Mouse (Mus musculus) 3134 (cell line): ENCODE measurements around the gene Atxn7l2.
A peak's percentile ranks its signal among the peaks of the same experiment; 100 is the strongest.

Experiments
- DNase-seq: peaks from one replicate; pipeline ENCODE4 v3.0.0-alpha.2; 2011; ENCODE audit warnings: low spot score; ENCODE audit not compliant: insufficient read length; ENCODE audit errors: extremely low read depth

Gene Atxn7l2

DNA sequence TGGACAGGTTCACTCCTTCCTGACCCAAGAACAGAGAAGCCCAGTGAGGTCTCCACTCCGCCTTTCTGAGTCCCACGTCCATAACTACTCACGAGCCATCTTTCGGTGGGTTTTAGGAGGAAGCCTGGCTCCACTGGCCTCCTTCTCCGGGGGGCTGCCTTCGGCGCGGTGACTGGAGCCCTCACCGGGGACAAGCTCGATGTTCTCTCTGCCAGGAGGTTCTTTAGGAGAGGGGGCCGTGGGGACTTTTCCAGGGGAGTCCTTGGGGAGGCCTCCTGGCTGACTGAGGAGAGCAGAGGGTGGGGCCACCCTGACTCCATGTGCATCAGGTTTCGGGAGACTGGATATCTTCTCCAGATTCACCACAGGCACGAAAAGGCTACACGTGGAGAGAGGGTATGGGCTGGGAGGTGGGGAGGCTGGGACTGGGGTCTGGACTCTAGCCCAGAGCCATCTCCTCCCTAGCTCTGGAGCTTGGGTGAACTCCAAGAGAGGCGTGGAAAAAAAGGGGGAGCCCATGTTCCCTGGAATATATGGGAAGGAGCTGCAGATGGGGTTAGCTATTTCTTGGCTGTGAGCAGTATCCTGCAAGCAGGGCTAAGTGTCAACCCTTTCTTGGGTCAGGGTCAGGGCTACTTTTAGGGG lies 3.9 kb downstream of the Atxn7l2 start:
- DNase-seq, result no peak

DNA sequence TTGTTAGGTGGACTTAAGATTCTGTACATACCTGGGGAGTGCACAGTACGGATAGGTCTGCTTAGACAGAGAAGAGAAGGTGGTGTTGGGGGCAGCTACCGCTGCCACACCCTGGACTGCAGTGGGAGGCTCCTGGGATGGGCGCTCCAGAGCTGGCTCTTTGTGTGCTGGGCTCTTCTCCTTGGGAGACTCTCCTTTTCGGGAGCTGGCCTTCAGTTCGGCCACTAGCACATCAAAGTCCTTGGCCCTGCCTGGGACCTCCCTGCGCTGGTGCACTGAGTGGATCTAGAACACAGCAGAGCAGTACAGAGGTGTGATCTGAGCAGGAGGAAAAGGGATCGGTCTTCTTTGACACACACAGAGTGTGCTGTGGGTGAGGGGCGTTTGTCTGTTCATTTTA lies 5.1 kb downstream of the Atxn7l2 start:
- DNase-seq, result no peak

DNA sequence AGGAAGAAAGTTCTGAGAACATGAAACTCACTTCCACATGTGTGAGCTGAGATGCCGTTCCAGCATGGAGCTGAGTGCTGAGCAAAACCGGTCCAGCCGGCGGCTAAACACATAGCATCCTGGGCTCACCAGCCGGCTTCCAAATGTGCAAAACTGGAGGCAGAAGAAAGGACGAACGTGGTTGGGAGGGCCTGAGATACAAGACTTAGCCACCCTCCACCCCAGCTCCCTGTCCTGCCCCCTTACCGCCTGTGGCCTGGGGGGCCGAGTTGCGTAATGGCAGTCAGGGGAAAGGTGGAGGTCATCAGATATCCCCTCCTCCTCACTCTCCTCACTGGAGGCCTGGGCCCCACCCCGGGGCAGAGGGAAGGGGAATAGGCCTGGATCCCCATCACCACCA lies 6.3 kb downstream of the Atxn7l2 start:
- no peak for DNase-seq

GRCm38 (mm10) chr3:108203621-108204325 lies 7.0 kb downstream of the Atxn7l2 start:
- DNase-seq, result peak; percentile 41

DNA sequence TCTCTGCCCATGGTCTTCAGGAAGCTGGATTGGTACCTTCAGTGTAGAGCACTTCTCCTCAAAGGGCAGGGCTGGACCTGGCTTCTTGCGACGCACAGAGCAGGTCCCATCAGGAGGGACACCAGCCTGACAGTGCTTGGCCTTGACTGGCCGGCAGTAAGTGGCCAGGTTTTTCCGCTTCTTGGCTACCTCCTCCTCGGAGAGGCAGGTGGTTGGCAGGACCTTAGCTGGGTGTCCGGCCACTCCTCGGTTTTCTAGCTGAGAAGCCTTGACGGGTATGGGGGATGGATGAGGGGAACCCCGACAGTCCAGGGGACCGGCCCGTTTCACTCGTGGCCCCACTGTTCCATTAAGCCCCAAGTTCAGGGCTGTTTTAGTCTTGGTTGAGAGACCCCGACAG lies 7.5 kb downstream of the Atxn7l2 start:
- no peak for DNase-seq

GRCm38 (mm10) chr3:108202506-108202905 lies 8.2 kb downstream of the Atxn7l2 start:
- DNase-seq, result no peak

DNA sequence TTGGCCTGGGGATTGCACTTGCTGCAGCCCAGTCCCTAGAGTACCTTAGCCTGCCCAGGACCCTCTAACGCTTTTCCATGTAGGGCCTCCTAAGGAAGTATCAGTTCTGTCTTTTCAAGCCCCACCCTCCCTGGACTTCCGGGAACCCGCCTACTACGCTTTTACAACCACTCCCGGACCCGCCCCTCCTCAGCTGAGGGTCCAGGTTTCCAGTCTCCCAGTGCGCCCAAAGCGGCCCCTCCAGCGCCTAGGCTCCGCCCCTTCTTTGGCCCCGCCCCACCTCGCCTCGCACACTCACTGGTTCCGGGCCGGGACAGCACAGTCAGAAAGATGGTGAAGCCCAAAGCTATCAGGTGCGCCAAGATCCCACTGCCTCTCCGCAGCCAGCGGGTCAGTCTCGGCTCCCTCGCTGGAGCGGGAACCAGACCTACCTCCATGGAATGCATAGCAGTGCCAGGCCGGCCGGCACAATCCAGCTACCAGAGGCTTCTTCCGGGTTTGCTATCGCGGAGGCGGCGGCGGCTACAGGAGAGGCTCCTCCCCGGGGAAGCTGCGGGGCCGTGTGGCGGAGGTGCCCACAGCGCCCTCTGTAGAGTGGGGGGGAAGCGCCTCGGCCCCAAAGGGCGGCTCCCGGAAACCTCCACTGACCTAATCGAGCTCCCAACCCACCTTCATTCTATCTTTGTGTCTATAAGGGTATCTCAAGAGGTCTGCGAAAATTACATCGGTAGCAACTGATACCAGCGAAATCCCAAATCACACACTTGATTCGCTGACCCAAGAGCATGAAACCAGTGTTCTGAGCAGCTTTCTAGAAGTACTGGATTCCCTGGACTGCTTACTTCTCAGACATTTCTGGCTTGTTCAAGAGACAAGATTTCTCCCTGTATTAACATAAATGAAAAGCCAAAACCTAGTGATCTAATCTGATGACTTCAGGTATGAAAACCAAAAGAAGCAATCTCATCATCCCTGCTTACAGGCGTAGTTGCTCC lies 10.1 kb downstream of the Atxn7l2 start, which contains the start of gene Cyb561d1:
TSS of gene Cyb561d1 (minus strand) at position 884 of the 995 bp plus-strand sequence.
- peak; percentile 97 for DNase-seq

GRCm38 (mm10) chr3:108199231-108199630 lies 11.5 kb downstream of the Atxn7l2 start:
- DNase-seq, result no peak

GRCm38 (mm10) chr3:108197066-108197497 lies 13.7 kb downstream of the Atxn7l2 start:
- no peak for DNase-seq

DNA sequence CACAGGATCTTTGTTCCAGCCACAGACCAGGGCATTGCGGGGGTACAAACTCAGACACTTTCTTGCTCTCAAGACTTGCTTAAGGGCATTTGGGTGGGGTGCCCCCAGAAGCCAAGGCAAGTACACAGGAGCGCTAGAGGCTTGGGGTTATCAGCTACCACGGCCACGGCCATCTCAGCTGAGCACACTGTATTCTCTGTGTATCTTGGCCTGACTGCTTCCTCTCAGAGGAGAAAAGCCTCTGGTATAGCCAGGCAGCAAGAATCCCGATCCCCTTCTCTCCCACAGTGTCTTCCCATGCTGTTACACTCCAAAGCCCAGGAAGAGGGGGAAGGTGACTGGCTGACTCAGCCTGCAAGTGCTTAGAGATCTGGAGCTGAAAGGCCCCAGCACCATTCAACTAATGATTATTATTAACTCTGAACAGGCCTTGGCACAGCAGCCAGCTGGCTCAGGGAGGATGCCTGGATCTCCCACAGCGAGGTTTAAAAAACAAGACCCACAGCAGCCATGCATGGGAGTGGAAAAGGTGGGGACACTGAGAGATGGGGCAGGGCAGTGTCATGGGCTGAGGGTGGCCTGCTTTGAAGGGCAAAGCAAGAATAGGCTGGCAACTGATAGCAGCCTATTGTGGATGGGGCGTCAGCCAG lies 14.7 kb downstream of the Atxn7l2 start:
- no peak for DNase-seq

DNA sequence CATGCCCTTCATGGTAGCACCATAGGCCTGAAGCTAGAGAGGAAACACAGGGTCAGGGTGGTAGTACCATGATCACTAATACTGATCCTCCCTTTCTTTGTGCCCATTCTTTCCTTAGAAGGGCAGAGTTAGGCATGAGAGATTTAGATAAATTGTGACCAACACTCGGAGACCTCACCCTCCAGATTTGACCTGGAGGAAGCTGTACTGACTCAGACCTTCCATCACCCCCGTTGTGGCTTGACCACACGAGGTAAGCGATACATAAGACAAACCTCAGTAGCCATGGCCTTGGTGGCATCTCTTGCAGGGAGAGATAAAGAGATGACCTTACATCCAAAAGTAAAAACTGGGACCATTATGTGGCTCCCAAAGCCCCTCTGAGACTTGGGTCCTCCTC lies 15.4 kb downstream of the Atxn7l2 start:
- no peak for DNase-seq

DNA sequence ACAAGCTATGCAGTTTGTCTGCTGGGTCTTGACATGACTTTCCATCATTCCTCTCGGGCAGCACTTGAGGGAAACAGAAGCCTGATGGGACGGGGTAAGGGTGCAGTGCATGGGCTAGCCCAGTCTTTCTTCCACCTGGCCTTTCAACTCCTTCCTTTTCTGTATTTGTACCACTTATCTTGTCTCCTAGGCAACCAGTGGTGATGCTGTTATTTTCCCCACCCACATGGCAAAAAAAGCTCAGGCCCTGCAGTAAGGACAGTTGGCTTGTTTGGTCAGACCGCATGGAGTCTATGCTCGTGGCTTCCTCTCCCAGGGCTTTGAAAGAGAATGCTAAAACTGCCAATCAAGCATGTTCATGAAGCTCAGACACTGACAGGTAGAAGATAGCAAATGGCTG lies 17.0 kb downstream of the Atxn7l2 start:
- no peak for DNase-seq

DNA sequence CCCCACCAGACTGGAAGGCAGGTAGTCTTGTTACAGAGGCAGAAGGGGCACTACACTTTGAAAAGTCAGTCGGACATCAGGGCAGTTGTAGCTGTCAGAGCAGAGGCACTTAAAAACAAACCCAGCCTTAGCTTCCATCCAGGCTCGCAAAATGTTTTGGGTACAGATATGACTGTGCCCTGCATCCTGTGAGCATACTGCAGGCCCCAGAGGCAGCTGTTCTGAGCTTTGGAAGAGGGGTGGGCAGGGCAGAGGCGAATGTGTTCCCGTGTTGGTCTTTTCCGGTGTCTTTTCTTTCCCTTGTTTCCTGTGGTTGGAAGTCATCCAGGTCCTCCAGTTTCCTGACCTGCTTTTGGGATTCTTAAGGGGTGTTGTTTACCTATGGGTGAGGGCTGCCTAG lies 20.8 kb downstream of the Atxn7l2 start:
- DNase-seq, result no peak

- DNase-seq, result no peak
Observed at GRCm38 (mm10) chr3:108188716-108189490, 21.8 kb downstream of the Atxn7l2 start.

DNA sequence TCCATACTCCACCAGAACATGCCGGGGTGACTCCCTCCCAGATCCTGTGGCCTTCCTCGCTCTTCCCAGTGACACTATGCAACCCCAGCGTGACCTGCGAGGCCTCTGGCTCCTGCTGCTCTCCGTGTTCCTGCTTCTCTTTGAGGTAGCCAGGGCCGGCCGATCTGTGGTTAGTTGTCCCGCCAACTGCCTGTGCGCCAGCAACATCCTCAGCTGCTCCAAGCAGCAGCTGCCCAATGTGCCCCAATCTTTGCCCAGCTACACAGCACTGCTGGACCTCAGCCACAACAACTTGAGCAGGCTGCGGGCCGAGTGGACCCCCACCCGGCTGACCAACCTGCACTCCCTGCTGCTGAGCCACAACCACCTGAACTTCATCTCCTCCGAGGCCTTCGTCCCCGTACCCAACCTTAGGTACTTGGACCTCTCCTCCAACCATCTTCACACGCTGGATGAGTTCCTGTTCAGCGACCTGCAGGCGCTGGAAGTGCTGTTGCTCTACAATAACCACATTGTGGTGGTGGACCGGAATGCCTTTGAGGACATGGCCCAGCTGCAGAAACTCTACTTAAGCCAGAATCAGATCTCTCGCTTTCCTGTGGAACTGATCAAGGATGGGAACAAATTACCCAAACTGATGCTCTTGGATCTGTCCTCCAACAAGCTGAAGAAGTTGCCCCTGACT lies 23.5 kb downstream of the Atxn7l2 start:
- no peak for DNase-seq

- peak; percentile 63 for DNase-seq
Observed at GRCm38 (mm10) chr3:108186098-108187047, 24.4 kb downstream of the Atxn7l2 start, which contains the start of gene Amigo1. Gene Amigo1, plus strand, starts transcription at chr3:108186335.

DNA sequence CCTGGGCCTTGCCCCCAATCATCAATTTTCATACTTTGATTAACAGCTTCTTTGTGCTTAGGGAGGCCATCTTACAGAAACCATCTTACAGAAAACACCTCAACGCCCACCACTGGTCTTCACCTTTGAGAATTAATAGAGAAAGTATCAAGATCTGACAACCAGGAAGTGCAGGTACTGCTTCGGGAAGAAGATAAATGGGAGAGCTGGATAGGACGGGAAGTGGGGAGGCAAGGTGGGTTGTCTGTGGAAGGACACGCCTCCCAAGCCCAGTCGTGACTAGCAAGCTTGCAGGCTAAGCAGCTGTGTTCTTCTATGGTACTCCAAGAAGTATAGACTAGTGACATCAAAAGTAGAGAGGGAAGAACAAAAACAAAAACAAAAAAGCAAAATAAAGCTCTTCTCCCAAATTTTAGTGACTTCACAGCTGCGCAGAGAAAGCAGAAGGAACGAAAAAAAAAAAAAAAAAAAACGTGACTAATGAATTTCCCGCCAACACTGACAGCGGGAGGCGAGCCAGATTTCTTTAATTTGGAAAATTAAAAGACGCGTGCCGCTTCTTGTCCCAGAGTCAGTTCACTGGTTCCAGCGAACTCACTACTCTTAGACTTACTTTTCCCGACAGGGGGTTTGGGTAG lies 25.2 kb downstream of the Atxn7l2 start:
- no peak for DNase-seq

- DNase-seq, result no peak
Observed at GRCm38 (mm10) chr3:108184742-108185141, 26.0 kb downstream of the Atxn7l2 start.
